Mouse (Mus musculus) CH12.LX (cell line): ENCODE measurements around the gene Mmp14.

Source experiments
- BHLHE40 ChIP-seq: IDR thresholded peaks from 2 replicates; pipeline ENCODE4 v1.6.1; 2011; ENCODE audit warnings: mild to moderate bottlenecking, low read depth, low read length, improper control_type of control experiment
- CHD1 ChIP-seq: IDR thresholded peaks from 2 replicates; pipeline ENCODE4 v1.6.1; 2012; ENCODE audit warnings: low read depth, low read length, improper control_type of control experiment, inconsistent platforms
- CTCF ChIP-seq, 2 experiments: IDR thresholded peaks in 1 of 2; conservative IDR thresholded peaks in 1 of 2; 2 replicates each; pipeline ENCODE4 v1.5.1; 2011 to 2012; ENCODE audit warnings: low read depth in 2 of 2, low read length in 2 of 2, improper control_type of control experiment in 1 of 2, inconsistent platforms in 1 of 2, mild to moderate bottlenecking in 1 of 2, moderate library complexity in 1 of 2
- EP300 ChIP-seq: IDR thresholded peaks from 2 replicates; pipeline ENCODE4 v1.6.1; 2011; ENCODE audit warnings: low read length, improper control_type of control experiment
- IRF4 ChIP-seq: IDR thresholded peaks from 2 replicates; pipeline ENCODE4 v1.6.1; 2014; ENCODE audit warnings: low read depth, mild to moderate bottlenecking, inconsistent platforms, low read length, improper control_type of control experiment
- MAX ChIP-seq: IDR thresholded peaks from 2 replicates; pipeline ENCODE4 v1.6.1; 2011; ENCODE audit warnings: low read length, improper control_type of control experiment
- MAZ ChIP-seq: IDR thresholded peaks from 2 replicates; pipeline ENCODE4 v1.6.1; 2012; ENCODE audit warnings: low read depth, mild to moderate bottlenecking, inconsistent platforms, low read length, improper control_type of control experiment, moderate library complexity
- MEF2A ChIP-seq: IDR thresholded peaks from 2 replicates; pipeline ENCODE4 v1.6.1; 2014; ENCODE audit warnings: low read depth, mild to moderate bottlenecking, inconsistent platforms, low read length, improper control_type of control experiment, borderline replicate concordance
- POLR2A ChIP-seq: IDR thresholded peaks from 2 replicates; pipeline ENCODE4 v1.6.1; 2011; ENCODE audit warnings: low read depth, mild to moderate bottlenecking, improper control_type of control experiment, low read length
- POLR2AphosphoS2 ChIP-seq: IDR thresholded peaks from 2 replicates; pipeline ENCODE4 v1.6.1; 2011; ENCODE audit warnings: low read depth, low read length, improper control_type of control experiment
- RCOR1 ChIP-seq: conservative IDR thresholded peaks from 2 replicates; pipeline ENCODE4 v1.6.1; 2012; ENCODE audit warnings: low read depth, mild to moderate bottlenecking, inconsistent platforms, low read length, improper control_type of control experiment
- TBP ChIP-seq: conservative IDR thresholded peaks from 2 replicates; pipeline ENCODE4 v1.6.1; 2011; ENCODE audit warnings: low read depth, low read length, improper control_type of control experiment
- ZKSCAN1 ChIP-seq: IDR thresholded peaks from 2 replicates; pipeline ENCODE4 v1.6.1; 2012; ENCODE audit warnings: low read depth, inconsistent platforms, low read length, improper control_type of control experiment, borderline replicate concordance
- ZMIZ1 ChIP-seq: IDR thresholded peaks from 2 replicates; pipeline ENCODE4 v1.6.1; 2012; ENCODE audit warnings: low read depth, mild to moderate bottlenecking, inconsistent platforms, low read length, improper control_type of control experiment

DNA sequence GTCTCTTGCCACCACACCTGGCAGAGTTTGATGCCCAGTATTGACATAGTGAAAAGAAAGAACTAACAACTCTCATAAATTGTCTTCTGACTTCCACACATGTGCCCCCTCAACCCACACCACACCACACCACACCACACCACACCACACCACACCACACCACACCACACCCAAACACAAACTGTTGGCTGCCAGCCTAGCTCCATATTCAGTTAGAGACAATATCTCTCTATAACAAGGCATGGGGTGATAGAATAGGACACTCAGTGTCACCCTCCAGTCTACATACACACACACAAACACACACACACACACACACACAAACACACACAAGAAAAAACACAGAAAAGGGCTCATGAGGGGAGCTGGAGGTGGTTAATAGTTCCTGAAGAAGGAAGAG is 56.9 kb downstream of the Mmp14 start:
- no peak for TF ChIP-seq POLR2A
- TF ChIP-seq ZMIZ1: no peak
- TF ChIP-seq ZKSCAN1: no peak
- TF ChIP-seq CTCF (conservative IDR thresholded peaks at IDR 0.05 in 1 of 2, IDR thresholded peaks at IDR 0.05 in 1 of 2; ENCODE audit: low read depth in 2 of 2, low read length in 2 of 2): no peak
- no peak for TF ChIP-seq IRF4
- no peak for TF ChIP-seq BHLHE40
- no peak for TF ChIP-seq CHD1
- no peak for TF ChIP-seq RCOR1
- TF ChIP-seq POLR2AphosphoS2: no peak
- TF ChIP-seq TBP: no peak
- TF ChIP-seq EP300: no peak
- no peak for TF ChIP-seq MEF2A
- TF ChIP-seq MAZ: no peak
- no peak for TF ChIP-seq MAX
